Mouse (Mus musculus): Measurements from ENCODE around the gene Neurog2. TPM values are rescaled to one million over a fixed set of nuclear protein-coding genes. Genes with fewer than 3 reads are reported as not detected.

The Neurog2 gene
- polyA plus RNA-seq (2012; rRNA removed), result not detected in 2 replicates

GRCm38 (mm10) chr3:127633080-127634032, at the start of gene Neurog2:
Neurog2 (plus strand) TSS chr3:127633135.

Other genes starting within 250 kb of the Neurog2 start
- 10.5 and 12.1 TPM in 2 replicates for gene Ank2, start 133.8 kb upstream of the Neurog2 start, polyA plus RNA-seq (2012; rRNA removed)
- gene Larp7, start 79.8 kb upstream of the Neurog2 start, polyA plus RNA-seq (2012; rRNA removed), result 0.20 and 0.33 TPM in 2 replicates
- 0.50 and 0.71 TPM in 2 replicates for gene Zgrf1, start 79.6 kb upstream of the Neurog2 start, polyA plus RNA-seq (2012; rRNA removed)
- 2.0 TPM in 2 replicates for gene Alpk1, start 147.4 kb downstream of the Neurog2 start, polyA plus RNA-seq (2012; rRNA removed)
- gene Tifa, start 156.7 kb downstream of the Neurog2 start, polyA plus RNA-seq (2012; rRNA removed), result 1.9 and 10.8 TPM in 2 replicates
- gene Ap1ar, start 204.4 kb downstream of the Neurog2 start, polyA plus RNA-seq (2012; rRNA removed), result 20.0 and 27.5 TPM in 2 replicates